Mouse (Mus musculus): ENCODE results near the gene Ptpn9.
"Not testable (repeated sequence)": the region's sequence is repeated elsewhere in the genome, so short reads cannot be mapped to it uniquely, and the experiment has no call there.

Gene Ptpn9

GRCm38 (mm10) chr9:56994286-56995197, at the start of gene Ptpn9:
TSS of gene Ptpn9 (plus strand) at chr9:56994923.
- in situ Hi-C loops (cut with MboI; ENCODE audit: low sequenced_read_pairs) = no loop called here

GRCm38 (mm10) chr9:56947481-56947880, 47.2 kb upstream of the Ptpn9 start:
- in situ Hi-C loops (cut with MboI; ENCODE audit: low sequenced_read_pairs) = not testable (repeated sequence)

DNA sequence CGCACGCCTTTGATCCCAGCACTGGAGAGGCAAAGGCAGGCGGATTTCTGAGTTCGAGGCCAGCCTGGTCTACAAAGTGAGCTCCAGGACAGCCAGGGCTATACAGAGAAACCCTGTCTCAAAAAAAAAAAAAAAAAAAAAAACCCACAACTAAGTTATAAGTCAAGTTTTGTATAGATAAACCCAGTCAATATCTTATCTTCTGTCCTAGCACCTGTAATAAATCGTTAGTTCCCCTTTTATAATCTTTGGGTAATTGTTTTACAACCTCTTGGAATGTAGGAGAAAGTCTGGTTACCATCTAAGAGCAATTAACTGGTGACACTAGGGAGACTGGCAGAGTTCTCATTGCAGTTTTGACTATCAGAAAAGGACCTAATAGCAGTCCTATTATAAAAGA, 46.0 kb upstream of the Ptpn9 start:
- in situ Hi-C loops (cut with MboI; ENCODE audit: low sequenced_read_pairs) = not testable (repeated sequence)

- in situ Hi-C loops (cut with MboI; ENCODE audit: low sequenced_read_pairs) = no loop called here
Observed at GRCm38 (mm10) chr9:56949767-56950166, 45.0 kb upstream of the Ptpn9 start.

DNA sequence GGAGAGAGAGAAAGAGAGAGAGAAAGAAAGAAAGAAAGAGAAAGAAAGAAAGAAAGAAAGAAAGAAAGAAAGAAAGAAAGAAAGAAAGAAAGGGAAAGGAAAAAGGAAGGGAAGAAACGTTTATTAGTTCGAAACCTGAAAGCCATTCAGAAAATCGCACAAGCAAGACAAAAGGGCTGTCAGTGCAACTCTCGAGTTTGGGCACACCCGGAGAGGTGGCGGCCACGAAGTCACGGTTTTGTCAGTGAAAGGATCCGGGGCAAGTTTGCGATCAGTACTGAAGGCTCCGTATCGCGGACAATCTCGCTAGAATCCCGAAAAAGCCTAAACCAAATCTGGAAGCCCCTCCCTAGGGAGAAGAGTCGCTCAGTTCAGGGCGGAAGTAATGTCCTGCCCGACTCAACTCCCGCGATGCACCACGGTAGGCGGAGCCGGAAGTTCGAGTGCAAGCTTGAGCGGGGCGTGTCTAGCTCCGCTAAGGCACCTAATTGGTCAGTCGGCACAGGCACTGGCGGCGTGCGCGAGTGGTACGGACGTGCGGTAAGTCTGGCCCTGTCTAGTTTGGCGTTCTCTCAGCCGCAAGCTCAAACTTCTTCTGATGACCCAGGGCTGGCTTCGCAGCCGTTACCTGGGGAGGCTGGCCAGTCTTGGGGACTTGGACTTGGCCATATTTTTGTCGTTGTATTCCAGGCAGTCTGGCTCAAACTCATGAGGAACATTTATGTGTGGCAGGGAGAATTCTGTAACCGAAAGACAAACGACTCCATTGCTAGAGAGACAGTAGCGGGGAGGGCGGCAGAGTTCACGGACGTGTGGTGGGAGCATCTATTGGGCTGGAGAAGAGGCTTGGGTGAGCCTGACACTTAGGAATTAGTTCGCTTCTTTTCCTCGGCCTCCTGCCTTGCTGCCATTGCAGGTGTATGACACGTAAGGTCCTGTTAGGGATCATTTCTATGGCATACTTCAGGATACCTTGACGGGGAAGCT, 44.0 kb upstream of the Ptpn9 start, which contains the start of gene Snupn:
Gene Snupn (plus strand): TSS at position 465 of the 987 bp plus-strand sequence.
- in situ Hi-C loops (cut with MboI; ENCODE audit: low sequenced_read_pairs) = no loop called here

DNA sequence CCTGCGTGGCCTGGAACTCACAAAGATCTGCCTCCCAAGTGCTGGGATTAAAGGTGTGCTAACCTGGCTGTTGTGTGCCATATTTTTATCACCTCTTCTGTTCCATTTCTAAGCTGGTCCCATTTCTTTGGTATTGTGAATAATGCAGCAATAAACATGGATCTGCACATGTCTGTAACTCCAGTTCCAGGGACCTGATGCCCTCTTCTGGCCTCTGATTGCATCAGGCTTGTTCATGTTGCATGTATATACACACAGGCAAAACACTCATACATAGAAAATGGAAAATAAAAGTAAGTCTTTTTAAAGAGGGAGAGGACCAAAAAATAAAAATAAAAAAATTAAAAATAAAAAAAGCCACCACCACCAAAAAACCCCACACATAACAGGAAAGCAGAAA, 41.2 kb upstream of the Ptpn9 start:
- in situ Hi-C loops (cut with MboI; ENCODE audit: low sequenced_read_pairs) = no loop called here

- in situ Hi-C loops (cut with MboI; ENCODE audit: low sequenced_read_pairs) = no loop called here
Observed at GRCm38 (mm10) chr9:56956966-56957675, 37.6 kb upstream of the Ptpn9 start.

DNA sequence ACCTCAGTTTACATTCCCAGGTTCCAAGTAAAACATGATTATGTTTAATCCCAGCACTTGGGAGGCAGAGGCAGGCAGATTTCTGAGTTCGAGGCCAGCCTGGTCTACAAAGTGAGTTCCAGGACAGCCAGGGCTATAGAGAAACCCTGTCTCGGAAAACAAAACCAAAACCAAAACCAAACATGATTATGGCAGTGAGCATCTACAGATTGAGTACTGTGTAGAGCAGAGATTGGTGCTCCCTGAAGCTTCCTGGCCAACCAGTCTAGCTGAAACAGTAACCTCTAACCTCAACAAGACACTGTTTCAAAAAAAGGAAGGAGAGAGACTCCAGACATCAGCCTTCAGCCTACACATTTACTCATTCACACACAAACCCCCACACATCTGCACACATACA, 36.0 kb upstream of the Ptpn9 start:
- in situ Hi-C loops (cut with MboI; ENCODE audit: low sequenced_read_pairs) = no loop called here

GRCm38 (mm10) chr9:56961591-56961990, 33.1 kb upstream of the Ptpn9 start:
- in situ Hi-C loops (cut with MboI; ENCODE audit: low sequenced_read_pairs) = no loop called here

- in situ Hi-C loops (cut with MboI; ENCODE audit: low sequenced_read_pairs) = no loop called here
Observed at GRCm38 (mm10) chr9:56970158-56970557, 24.6 kb upstream of the Ptpn9 start.

GRCm38 (mm10) chr9:56973960-56974524, 20.7 kb upstream of the Ptpn9 start:
- in situ Hi-C loops (cut with MboI; ENCODE audit: low sequenced_read_pairs) = no loop called here

DNA sequence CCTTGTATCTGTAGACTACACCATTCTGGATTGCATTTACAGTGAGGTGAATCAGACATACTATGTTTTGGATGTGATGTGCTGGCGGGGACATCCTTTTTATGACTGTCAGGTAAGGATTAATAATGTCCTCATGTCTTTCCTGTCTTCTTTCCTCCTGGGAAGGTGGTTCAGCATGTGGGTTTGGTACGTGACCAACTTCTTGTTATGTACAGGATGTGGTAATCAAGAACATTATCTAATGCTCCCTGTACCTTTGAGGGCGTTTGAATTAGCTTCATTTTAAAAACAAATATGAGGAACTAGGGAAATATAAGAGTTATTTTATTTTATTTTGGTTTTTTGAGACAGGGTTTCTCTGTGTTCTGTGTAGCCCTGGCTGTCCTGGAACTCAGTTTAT, 19.5 kb upstream of the Ptpn9 start:
- in situ Hi-C loops (cut with MboI; ENCODE audit: low sequenced_read_pairs) = no loop called here

- in situ Hi-C loops (cut with MboI; ENCODE audit: low sequenced_read_pairs) = no loop called here
Observed at GRCm38 (mm10) chr9:56980186-56980585, 14.5 kb upstream of the Ptpn9 start.

DNA sequence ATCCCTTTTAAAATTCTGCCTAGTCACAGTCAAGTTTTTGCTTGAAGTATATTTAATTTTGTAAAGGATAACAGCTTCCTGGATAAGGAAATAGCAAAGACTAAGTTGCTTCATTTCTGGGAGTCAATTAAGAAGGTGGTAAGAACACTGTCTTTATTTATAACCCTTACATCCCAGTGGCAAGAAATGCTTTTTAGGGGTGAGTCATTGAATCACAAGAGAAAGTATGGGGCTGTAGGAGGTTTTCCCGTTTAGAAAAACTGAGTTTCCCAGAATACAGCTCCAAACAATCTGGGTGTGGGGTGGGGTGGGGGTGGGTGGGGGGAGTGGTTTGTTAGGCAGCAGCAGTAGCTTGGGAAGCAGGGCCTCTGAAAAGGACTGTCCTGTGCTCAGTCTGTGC, 13.2 kb upstream of the Ptpn9 start:
- in situ Hi-C loops (cut with MboI; ENCODE audit: low sequenced_read_pairs) = no loop called here

GRCm38 (mm10) chr9:56995198-56996027, 690 bp downstream of the Ptpn9 start:
- in situ Hi-C loops (cut with MboI; ENCODE audit: low sequenced_read_pairs) = no loop called here

- in situ Hi-C loops (cut with MboI; ENCODE audit: low sequenced_read_pairs) = no loop called here
Observed at GRCm38 (mm10) chr9:56996028-56996346, 1.3 kb downstream of the Ptpn9 start.

DNA sequence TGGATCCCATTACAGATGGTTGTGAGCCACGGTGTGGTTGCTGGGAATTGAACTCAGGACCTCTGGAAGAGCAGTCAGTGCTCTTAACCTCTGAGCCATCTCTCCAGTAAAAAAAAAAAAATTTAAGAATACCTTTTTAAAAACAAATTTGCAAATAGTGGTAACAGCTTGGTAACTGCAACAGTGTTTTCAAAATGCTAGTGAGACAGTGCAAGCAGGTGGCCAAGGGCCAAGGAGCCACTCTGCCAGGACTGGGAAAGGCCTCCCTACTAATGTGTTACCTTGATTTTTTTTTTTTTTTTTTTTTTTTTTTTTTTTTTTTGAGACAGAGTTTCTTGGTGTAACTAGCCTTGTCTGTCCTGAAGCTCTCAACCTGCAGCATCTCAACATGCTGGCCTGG, 2.5 kb downstream of the Ptpn9 start:
- in situ Hi-C loops (cut with MboI; ENCODE audit: low sequenced_read_pairs) = not testable (repeated sequence)

DNA sequence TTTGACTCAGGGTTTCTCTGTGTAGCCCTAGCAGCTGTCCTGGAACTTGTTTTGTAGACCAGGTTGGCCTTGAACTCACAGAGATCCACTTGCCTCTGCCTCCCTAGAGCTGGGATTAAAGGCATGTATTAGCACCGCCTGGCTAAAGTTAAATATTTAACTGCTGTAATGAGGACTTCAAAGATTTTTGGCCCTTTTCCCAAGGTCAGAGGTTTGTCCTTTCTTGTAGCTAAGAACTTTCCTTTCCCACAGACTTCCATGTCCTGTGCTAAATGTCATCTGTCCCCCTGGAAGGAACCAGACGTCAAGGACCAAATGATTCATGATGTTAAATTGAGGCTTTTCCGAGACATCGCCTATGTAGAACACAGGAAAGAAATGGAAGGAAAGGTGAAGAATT, 8.3 kb downstream of the Ptpn9 start:
- in situ Hi-C loops (cut with MboI; ENCODE audit: low sequenced_read_pairs) = no loop called here

GRCm38 (mm10) chr9:57012393-57012792, 17.7 kb downstream of the Ptpn9 start:
- in situ Hi-C loops (cut with MboI; ENCODE audit: low sequenced_read_pairs) = no loop called here

GRCm38 (mm10) chr9:57012895-57013294, 18.2 kb downstream of the Ptpn9 start:
- in situ Hi-C loops (cut with MboI; ENCODE audit: low sequenced_read_pairs) = no loop called here

Data from CH12F3 (cell line).